Mouse (Mus musculus) left cerebral cortex, postnatal 36 days (tissue): ENCODE data around the gene Tiam1. TPM values are rescaled to one million over a fixed set of nuclear protein-coding genes. Genes with fewer than 3 reads are reported as not detected.
A peak's percentile ranks its signal among the peaks of the same experiment; 100 is the strongest.
"Not testable (repeated sequence)": the region's sequence is repeated elsewhere in the genome, so short reads cannot be mapped to it uniquely, and the experiment has no call there.

Source experiments
- DNase-seq, 2 experiments: peaks; one replicate each; pipeline ENCODE4 v3.0.0; 2021 to 2022; ENCODE audit warnings: low spot score in 2 of 2, mixed read lengths in 1 of 2
- intact Hi-C: fragments of 180-260 bp; cut with DNase I; formaldehyde crosslinking; loops from one replicate; pipeline ENCODE4 v1.15.1; 2025
- total RNA-seq, 2 experiments: library from RNA; stranded (reverse); gene quantifications; 2 replicates each; pipeline ENCODE4 v1.2.3; 2021

The Tiam1 gene
- total RNA-seq, 2 experiments from 2014 or later, result 96.9 to 124 TPM

GRCm38 (mm10) chr16:90078806-90079381 lies 64.7 kb downstream of the Tiam1 start:
- intact Hi-C loops, result no loop called here
- no peak for DNase-seq

- intact Hi-C loops, result no loop called here
Observed at GRCm38 (mm10) chr16:90073510-90073909, 70.1 kb downstream of the Tiam1 start.

GRCm38 (mm10) chr16:90072651-90073050 lies 70.9 kb downstream of the Tiam1 start:
- no peak for DNase-seq
- intact Hi-C loops, result no loop called here

More at GRCm38 (mm10) chr16:90073510-90073909, 70.1 kb downstream of the Tiam1 start:
- DNase-seq, result no peak

- DNase-seq, intact Hi-C loops: not testable (repeated sequence)
Observed at GRCm38 (mm10) chr16:90071125-90071524, 72.4 kb downstream of the Tiam1 start.

- no peak for DNase-seq
- intact Hi-C loops, result no loop called here
Observed at GRCm38 (mm10) chr16:90070104-90070503, 73.5 kb downstream of the Tiam1 start.

- DNase-seq, result no peak
- intact Hi-C loops, result no loop called here
Observed at GRCm38 (mm10) chr16:90069197-90069596, 74.4 kb downstream of the Tiam1 start.

- DNase-seq, result no peak
- intact Hi-C loops, result loop anchor here (5.0 kb wide), 1 partner anchor 89 kb away; the partner anchor contains the start of gene Tiam1
Observed at GRCm38 (mm10) chr16:90052905-90053519, 90.6 kb downstream of the Tiam1 start.

GRCm38 (mm10) chr16:90052409-90052808 lies 91.2 kb downstream of the Tiam1 start:
- intact Hi-C loops, result loop anchor here (5.0 kb wide), 1 partner anchor 90 kb away; the partner anchor contains the start of gene Tiam1

GRCm38 (mm10) chr16:90051051-90051450 lies 92.5 kb downstream of the Tiam1 start:
- DNase-seq, result no peak

More at GRCm38 (mm10) chr16:90052409-90052808, 91.2 kb downstream of the Tiam1 start:
- DNase-seq, result peak; percentile 42 to 45

GRCm38 (mm10) chr16:90047841-90048240 lies 95.7 kb downstream of the Tiam1 start:
- no peak for DNase-seq
- intact Hi-C loops, result no loop called here

More at GRCm38 (mm10) chr16:90051051-90051450, 92.5 kb downstream of the Tiam1 start:
- intact Hi-C loops, result loop anchor here (5.0 kb wide), 1 partner anchor 91 kb away; the partner anchor contains the start of gene Tiam1

- intact Hi-C loops, result no loop called here
- no peak for DNase-seq
Observed at GRCm38 (mm10) chr16:90046494-90047158, 96.9 kb downstream of the Tiam1 start.

- no peak for DNase-seq
- intact Hi-C loops, result no loop called here
Observed at GRCm38 (mm10) chr16:90045611-90046010, 98.0 kb downstream of the Tiam1 start.

GRCm38 (mm10) chr16:90044004-90044754 lies 99.4 kb downstream of the Tiam1 start:
- no peak for DNase-seq
- intact Hi-C loops, result no loop called here

- peak in 1 of 2 experiments; percentile 21 for DNase-seq
- intact Hi-C loops, result no loop called here
Observed at GRCm38 (mm10) chr16:90042874-90043273, 100.7 kb downstream of the Tiam1 start.

GRCm38 (mm10) chr16:90042386-90042785 lies 101.2 kb downstream of the Tiam1 start:
- intact Hi-C loops, result no loop called here
- no peak for DNase-seq

- peak; percentile 44 to 53 for DNase-seq
- intact Hi-C loops, result no loop called here
Observed at GRCm38 (mm10) chr16:90040771-90041364, 102.7 kb downstream of the Tiam1 start.

GRCm38 (mm10) chr16:90035595-90036110 lies 107.9 kb downstream of the Tiam1 start:
- intact Hi-C loops, result no loop called here
- no peak for DNase-seq

GRCm38 (mm10) chr16:90030355-90030754 lies 113.2 kb downstream of the Tiam1 start:
- intact Hi-C loops, result no loop called here

GRCm38 (mm10) chr16:90027886-90028285 lies 115.7 kb downstream of the Tiam1 start:
- intact Hi-C loops, result no loop called here
- no peak for DNase-seq

More at GRCm38 (mm10) chr16:90030355-90030754, 113.2 kb downstream of the Tiam1 start:
- DNase-seq, result no peak
